Mouse (Mus musculus): ENCODE measurements around the gene Mcm10. TPM values are rescaled to one million over a fixed set of nuclear protein-coding genes. Genes with fewer than 3 reads are reported as not detected.

Gene Mcm10
- 0.88 TPM for polyA plus RNA-seq (2014; fragmentation: Illumina TruSeq; extraction: RNeasy Lipid Tissue Mini Kit (QIAGEN cat#74804); ENCODE audit: low read depth, low replicate concordance)

DNA sequence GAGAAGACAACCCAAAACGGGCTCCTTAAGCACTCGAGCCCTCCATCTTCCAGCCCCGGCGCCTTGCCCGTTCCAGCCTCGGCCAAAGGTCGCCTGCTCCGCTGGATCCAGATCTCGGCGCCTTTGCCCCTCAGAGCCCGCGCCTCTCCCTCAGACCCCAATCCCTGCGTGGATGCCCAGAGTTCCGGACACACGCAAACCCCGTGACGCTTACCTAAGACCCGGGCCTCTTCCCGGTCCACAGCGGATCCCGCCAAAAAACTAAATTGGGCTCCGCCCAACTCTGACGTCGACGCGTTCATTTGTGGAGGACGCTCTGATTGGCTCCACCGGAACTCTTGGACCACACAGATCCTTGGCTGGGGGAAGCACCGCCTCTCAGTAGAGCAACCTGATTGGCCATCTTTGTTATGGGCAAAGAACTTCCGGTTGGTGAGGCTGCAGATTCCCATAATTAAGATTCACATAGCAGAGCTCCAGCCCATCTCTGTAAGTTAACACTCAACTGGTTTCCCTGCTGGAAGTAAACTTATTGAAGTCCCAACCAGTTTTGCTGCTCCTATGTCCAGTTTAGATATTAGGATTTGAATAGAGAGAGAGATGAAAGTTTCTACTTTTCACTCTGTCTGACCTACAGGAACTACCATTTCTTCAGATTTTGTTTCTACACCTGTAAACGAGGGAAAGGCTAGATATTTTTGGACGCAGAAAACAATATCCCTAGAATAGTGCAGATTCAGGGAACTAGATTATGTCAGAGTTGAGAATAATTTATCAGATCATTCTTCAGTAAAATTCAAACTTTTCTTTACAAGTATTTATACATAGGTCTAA is at the start of gene Mcm10:
Gene Mcm10 (minus strand): TSS at position 301 of the 834 bp plus-strand sequence.

DNA sequence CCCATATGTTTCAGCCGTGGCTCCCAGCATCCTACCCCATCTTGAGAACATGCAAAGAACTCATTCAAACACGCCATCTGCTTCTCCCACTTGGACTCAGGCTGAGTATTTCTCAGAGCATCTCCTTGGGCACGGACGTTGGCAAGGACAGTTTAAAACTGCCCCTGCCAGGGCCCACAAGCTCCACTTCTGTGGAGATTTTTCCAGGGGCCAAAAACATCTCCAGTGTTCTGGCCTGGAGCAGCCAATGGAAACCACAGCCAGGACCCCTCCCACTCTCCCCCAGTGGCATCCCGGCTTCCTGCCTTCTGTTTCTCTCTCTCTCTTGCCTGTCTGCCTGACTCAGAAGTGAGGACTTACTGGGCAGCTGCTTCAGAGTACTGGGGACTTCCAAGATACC is 36.8 kb downstream of the Mcm10 start, which contains the start of gene Ucma:
Gene Ucma (plus strand): TSS at position 316 of the 400 bp plus-strand sequence.

Other genes starting within 250 kb of the Mcm10 start
- 23.7 TPM for gene Sephs1, start 131.2 kb downstream of the Mcm10 start, polyA plus RNA-seq (2014; fragmentation: Illumina TruSeq; extraction: RNeasy Lipid Tissue Mini Kit (QIAGEN cat#74804); ENCODE audit: low read depth, low replicate concordance)
- gene Phyh, start 93.8 kb downstream of the Mcm10 start, polyA plus RNA-seq (2014; fragmentation: Illumina TruSeq; extraction: RNeasy Lipid Tissue Mini Kit (QIAGEN cat#74804); ENCODE audit: low read depth, low replicate concordance) = 120 TPM
- not detected for gene Ucma, start 36.7 kb downstream of the Mcm10 start, polyA plus RNA-seq (2014; fragmentation: Illumina TruSeq; extraction: RNeasy Lipid Tissue Mini Kit (QIAGEN cat#74804); ENCODE audit: low read depth, low replicate concordance)
- gene Optn, start 51.3 kb upstream of the Mcm10 start, polyA plus RNA-seq (2014; fragmentation: Illumina TruSeq; extraction: RNeasy Lipid Tissue Mini Kit (QIAGEN cat#74804); ENCODE audit: low read depth, low replicate concordance) = 25.6 TPM
- gene Ccdc3, start 125.0 kb upstream of the Mcm10 start, polyA plus RNA-seq (2014; fragmentation: Illumina TruSeq; extraction: RNeasy Lipid Tissue Mini Kit (QIAGEN cat#74804); ENCODE audit: low read depth, low replicate concordance) = 13.2 TPM